Mouse (Mus musculus) midbrain, embryonic 16.5 days (tissue): ENCODE data around the gene Glra4. TPM values are rescaled to one million over a fixed set of nuclear protein-coding genes. Genes with fewer than 3 reads are reported as not detected.

ENCODE experiments used
- ATAC-seq: fragments of 200-750 bp; cut with Nextera tagmentation; 2 replicates; pipeline ENCODE4 v1.8.0; 2017; ENCODE audit warnings: moderate TSS enrichment
- H3K27ac ChIP-seq: fragments of 300-500 bp; sonication (generic); 2 replicates; pipeline ENCODE4 v1.5.1; 2014; ENCODE audit warnings: mild to moderate bottlenecking, low read length, mixed read lengths
- H3K27me3 ChIP-seq: fragments of 300-500 bp; sonication (generic); 2 replicates; pipeline ENCODE4 v1.6.1; 2014; ENCODE audit warnings: low read depth, low read length, mixed read lengths; ENCODE audit not compliant: control insufficient read depth, insufficient read depth
- H3K36me3 ChIP-seq: fragments of 300-500 bp; sonication (generic); 2 replicates; pipeline ENCODE4 v1.6.1; 2014; ENCODE audit warnings: mild to moderate bottlenecking, low read length, moderate library complexity, mixed read lengths; ENCODE audit not compliant: control insufficient read depth, insufficient read depth
- H3K4me1 ChIP-seq: fragments of 300-500 bp; sonication (generic); 2 replicates; pipeline ENCODE4 v1.6.1; 2014; ENCODE audit warnings: mild to moderate bottlenecking, low read length, mixed read lengths; ENCODE audit not compliant: control insufficient read depth, insufficient read depth
- H3K4me2 ChIP-seq: fragments of 300-500 bp; sonication (generic); 2 replicates; pipeline ENCODE4 v1.6.1; 2014; ENCODE audit warnings: mild to moderate bottlenecking, low read length, mixed read lengths
- H3K4me3 ChIP-seq: fragments of 300-500 bp; sonication (generic); 2 replicates; pipeline ENCODE4 v1.5.1; 2014; ENCODE audit warnings: low read depth, mild to moderate bottlenecking, low read length, moderate library complexity, mixed read lengths
- H3K9ac ChIP-seq: fragments of 300-500 bp; sonication (generic); 2 replicates; pipeline ENCODE4 v1.6.1; 2014; ENCODE audit warnings: low read depth, low read length, mixed read lengths
- H3K9me3 ChIP-seq: fragments of 300-500 bp; sonication (generic); replicated peaks from 2 replicates; pipeline ENCODE4 v1.6.1; 2014; ENCODE audit warnings: mild to moderate bottlenecking, low read length, mixed read lengths; ENCODE audit not compliant: control insufficient read depth, poor library complexity, severe bottlenecking
- WGBS: fragments of 180-500 bp; shearing (Covaris S2); extraction: QIAGEN DNeasy Blood & Tissue Kit; methylation state at CpG from one replicate; pipeline ENCODE4 v1.1.7; 2014; 5-methylcytosine and 5-hydroxymethylcytosine counted together
- polyA plus RNA-seq: library from polyadenylated mRNA; unstranded; fragments of >200 nt; fragmentation: Nextera tagmentation; extraction: Ambion mirVana; gene quantifications from 2 replicates; pipeline ENCODE4 v1.2.1, GENCODE M21; 2015

Glra4 gene
- not detected in 2 replicates for polyA plus RNA-seq

DNA sequence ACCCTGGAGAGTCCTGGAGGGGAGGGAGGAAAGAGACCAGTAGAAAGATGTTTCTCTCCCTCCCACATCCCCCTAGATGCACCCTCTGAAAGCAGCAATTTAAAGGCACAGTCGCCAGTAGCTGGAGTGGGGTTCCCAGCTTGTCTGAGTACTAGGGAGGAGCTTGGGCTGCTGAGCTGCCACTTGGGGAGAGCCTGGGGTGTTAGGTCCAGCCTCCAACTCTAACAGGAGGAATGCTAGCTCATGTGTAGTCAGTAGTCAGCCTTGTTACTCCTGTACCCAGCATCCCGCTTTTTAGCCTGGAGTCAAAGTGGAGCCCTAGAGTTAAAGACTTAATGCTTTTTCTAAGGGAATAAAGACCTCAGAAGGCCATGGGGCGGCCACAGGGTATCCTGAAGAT is at the start of gene Glra4:
Gene Glra4 (minus strand): TSS at position 101 of the 400 bp plus-strand sequence.
- Histone ChIP-seq H3K27me3 (no peaks in the 10 kb centered on the region; the same call in 1 of the 2 replicates), H3K4me2 (no peak within 1 kb of the TSS), H3K9me3 (no peaks in the 10 kb centered on the region), H3K9ac (no peak within 1 kb of the TSS), H3K27ac (no peak within 1 kb of the TSS), H3K36me3 (no peaks in the 10 kb centered on the region), H3K4me1 (no peaks in the 10 kb centered on the region), H3K4me3 (no peak within 1 kb of the TSS)
- WGBS = 71% methylated on average over 3 of the region's 3 CpGs
- no peak for ATAC-seq

DNA sequence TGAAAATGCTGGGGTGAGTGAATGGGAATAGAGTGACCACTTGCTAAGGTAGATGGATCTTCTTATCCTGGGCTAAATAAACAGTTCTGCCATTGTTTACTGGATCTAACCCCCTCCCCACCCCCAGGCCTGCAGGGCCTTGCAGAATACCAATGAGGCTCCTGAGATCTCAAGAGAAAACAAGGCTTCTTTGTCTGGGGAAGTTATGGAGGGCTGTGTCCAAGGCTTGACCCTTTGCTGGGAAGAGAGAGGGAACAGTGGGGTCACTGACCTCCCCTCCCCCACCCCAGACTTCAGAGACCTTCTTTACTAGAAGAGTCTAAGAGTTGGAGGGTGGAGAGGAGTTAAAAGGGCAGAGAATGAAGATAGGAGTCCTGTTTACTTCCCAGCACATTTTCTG is 48.7 kb upstream of the Glra4 start:
- H3K9me3 ChIP-seq = no peaks in the 10 kb centered on the region
- no peak overlapping the region for H3K4me3 ChIP-seq

DNA sequence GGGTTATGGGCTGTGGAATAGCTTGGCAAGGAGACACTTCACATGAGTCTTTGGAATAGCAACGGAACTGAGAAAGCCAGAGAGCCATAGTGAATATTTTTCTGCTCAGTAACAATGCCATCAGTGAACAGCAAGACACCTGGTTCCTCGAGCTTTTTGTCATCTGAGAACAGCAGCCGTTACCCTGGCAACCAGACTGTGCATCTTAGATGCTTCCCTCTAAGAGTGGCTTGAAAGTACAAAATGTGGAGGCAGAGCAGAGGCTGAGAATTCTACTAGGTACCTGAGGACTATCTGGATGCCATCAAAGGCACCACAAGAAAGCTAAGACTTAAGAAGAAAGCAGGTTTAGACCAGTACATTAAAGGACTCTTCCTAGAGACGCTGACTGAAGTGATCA is 45.1 kb upstream of the Glra4 start:
- Histone ChIP-seq H3K27ac (peak overlapping the region; percentile 54), H3K4me1 (no peaks in the 10 kb centered on the region), H3K27me3 (no peaks in the 10 kb centered on the region), H3K36me3 (no peaks in the 10 kb centered on the region), H3K9me3 (no peaks in the 10 kb centered on the region), H3K4me2 (no peak overlapping the region), H3K9ac (no peak overlapping the region), H3K4me3 (no peak overlapping the region)
- 38% methylated on average over 4 of the region's 4 CpGs for WGBS
- ATAC-seq = peak; percentile 86

More for the DNA sequence above, 48.7 kb upstream of the Glra4 start:
- no peak for ATAC-seq
- Histone ChIP-seq H3K36me3 (no peaks in the 10 kb centered on the region), H3K9ac (no peak overlapping the region), H3K27ac (no peak overlapping the region), H3K27me3 (no peaks in the 10 kb centered on the region), H3K4me2 (no peak overlapping the region), H3K4me1 (no peaks in the 10 kb centered on the region)

DNA sequence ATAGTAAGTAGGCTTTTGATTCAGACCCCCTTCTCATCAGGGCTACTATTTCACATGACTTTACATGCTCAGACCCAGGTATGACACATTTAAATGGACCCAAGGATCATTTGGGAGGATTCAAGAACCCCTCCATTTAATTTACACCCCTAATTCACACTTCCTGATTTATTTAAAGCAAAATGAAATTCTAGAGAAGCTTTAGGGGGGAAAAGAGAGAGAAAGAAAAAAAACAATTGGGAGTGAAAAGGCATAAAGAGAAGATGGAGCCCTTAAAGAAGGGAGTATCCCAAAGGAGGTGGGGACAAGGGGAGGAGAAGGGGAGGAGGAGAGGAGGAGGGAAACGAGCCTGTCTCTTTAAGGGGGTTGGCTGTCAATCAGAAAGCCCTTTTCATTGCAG is 42.4 kb upstream of the Glra4 start, which contains the start of gene Plp1:
Gene Plp1 (plus strand): TSS at position 301 of the 400 bp plus-strand sequence.
- Histone ChIP-seq H3K9ac (no peak within 1 kb of the TSS), H3K4me3 (no peak within 1 kb of the TSS), H3K4me2 (no peak within 1 kb of the TSS), H3K27me3 (no peaks in the 10 kb centered on the region), H3K9me3 (no peaks in the 10 kb centered on the region), H3K4me1 (no peaks in the 10 kb centered on the region), H3K36me3 (no peaks in the 10 kb centered on the region), H3K27ac (no peak within 1 kb of the TSS)
- 33% methylated on average over 1 of the region's 1 CpGs for WGBS
- ATAC-seq = no peak

DNA sequence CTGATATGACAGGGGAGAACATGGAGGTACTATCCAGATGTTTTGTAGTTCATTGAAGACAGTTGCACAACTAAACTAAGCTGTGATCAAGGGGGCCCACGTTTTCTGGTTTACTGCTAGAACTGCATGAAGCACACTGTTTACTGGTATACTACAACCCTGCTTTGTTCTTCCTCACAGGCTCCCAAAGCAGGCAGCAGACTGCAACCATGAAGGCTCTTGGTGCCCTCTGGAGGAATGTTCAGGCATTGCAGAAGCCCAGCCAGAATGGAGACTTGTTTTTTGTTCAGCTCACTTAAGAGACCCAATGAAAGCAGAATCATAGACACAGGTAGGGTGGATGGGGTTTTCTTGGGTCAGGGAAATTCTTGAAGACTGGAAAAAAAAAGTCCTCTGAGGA is 40.3 kb upstream of the Glra4 start:
- Histone ChIP-seq H3K9me3 (no peaks in the 10 kb centered on the region), H3K4me2 (no peak overlapping the region), H3K4me1 (no peaks in the 10 kb centered on the region), H3K36me3 (no peaks in the 10 kb centered on the region), H3K9ac (no peak overlapping the region), H3K27me3 (no peaks in the 10 kb centered on the region), H3K27ac (no peak overlapping the region), H3K4me3 (no peak overlapping the region)
- ATAC-seq = peak; percentile 88
- WGBS = 26% methylated on average over 1 of the region's 1 CpGs

DNA sequence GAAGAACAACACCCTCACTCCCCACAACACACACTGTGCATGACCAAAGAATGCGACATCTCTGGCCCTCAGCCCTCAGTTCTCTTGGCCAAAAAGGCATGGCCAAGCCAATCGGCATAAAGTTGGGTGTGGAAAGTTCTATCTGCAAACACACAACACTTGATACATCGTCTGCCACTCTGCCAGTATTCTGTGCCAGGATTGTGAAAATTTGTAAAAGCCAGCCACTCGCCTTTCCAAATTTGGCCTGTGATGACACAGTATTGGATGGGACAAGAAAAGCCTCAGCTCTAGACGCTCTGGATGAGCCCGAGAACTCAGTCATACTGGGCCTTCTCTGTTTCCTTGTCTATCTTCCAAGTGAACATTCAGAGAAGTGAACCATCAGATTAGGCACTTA is 39.8 kb upstream of the Glra4 start:
- H3K9me3 ChIP-seq = no peaks in the 10 kb centered on the region
- H3K4me1 ChIP-seq = no peaks in the 10 kb centered on the region
- no peak overlapping the region for H3K9ac ChIP-seq
- no peak overlapping the region for H3K4me2 ChIP-seq
- no peaks in the 10 kb centered on the region for H3K36me3 ChIP-seq
- H3K27me3 ChIP-seq = no peaks in the 10 kb centered on the region
- H3K27ac ChIP-seq = no peak overlapping the region
- no peak overlapping the region for H3K4me3 ChIP-seq
- 86% methylated on average over 6 of the region's 6 CpGs for WGBS
- no peak for ATAC-seq

DNA sequence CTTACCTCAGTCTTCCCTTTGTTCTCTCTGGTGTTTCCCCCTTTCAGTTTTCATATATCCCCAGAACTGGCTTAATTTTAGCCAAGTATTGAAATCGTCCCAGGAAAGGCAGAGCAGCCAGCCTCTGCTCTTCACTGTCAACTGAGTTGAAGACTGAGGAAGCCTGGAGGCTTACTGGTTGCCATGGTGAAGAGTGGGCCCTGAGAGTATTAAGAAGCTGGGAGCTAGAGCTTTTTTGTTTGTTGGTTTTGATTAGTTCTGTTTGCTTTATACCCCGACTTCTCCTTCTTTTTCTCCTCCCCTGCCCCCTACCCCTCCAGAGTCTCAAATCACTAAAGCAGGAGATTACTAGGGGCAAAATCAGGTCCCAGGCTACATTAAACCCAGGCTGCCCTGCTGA is 17.3 kb upstream of the Glra4 start:
- 0 out of 2 replicates have a peak, but pooled peaks cover 3% of the 10 kb centered on the region for H3K36me3 ChIP-seq
- H3K4me3 ChIP-seq = no peak overlapping the region
- no peaks in the 10 kb centered on the region for H3K9me3 ChIP-seq
- H3K4me2 ChIP-seq = no peak overlapping the region
- H3K4me1 ChIP-seq = peaks cover 3% of the 10 kb centered on the region; the same call in 1 of the 2 replicates
- ATAC-seq = peak; percentile 56
- no peak overlapping the region for H3K27ac ChIP-seq
- no peak overlapping the region for H3K9ac ChIP-seq
- H3K27me3 ChIP-seq = no peaks in the 10 kb centered on the region
- WGBS = 2% methylated on average over 2 of the region's 2 CpGs

DNA sequence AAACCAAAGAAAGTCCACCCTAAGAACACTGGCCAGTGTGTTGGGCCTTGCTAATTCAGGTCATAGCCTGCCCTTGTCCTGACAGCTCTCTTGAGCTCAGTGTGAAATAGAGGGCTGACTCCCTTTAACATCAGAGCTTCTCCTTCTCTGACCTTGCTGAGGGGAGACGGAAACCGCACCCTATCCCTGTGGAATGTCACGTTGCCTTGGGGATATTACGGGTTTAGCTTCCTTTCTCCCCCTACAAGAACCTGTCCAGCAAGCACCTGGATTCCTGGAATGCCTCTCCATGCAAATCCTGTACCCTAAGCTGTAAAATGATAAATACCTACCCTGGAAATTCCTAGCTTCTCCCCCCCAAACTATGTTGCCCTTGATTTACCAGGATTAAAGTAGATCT is 9.5 kb upstream of the Glra4 start:
- Histone ChIP-seq H3K4me2 (no peak overlapping the region), H3K4me3 (no peak overlapping the region), H3K27me3 (no peaks in the 10 kb centered on the region), H3K36me3 (peaks cover under 1% of the 10 kb centered on the region; the same call in 1 of the 2 replicates), H3K27ac (no peak overlapping the region), H3K9ac (no peak overlapping the region), H3K4me1 (no peaks in the 10 kb centered on the region), H3K9me3 (no peaks in the 10 kb centered on the region)
- no peak for ATAC-seq
- 98% methylated on average over 4 of the region's 4 CpGs for WGBS

DNA sequence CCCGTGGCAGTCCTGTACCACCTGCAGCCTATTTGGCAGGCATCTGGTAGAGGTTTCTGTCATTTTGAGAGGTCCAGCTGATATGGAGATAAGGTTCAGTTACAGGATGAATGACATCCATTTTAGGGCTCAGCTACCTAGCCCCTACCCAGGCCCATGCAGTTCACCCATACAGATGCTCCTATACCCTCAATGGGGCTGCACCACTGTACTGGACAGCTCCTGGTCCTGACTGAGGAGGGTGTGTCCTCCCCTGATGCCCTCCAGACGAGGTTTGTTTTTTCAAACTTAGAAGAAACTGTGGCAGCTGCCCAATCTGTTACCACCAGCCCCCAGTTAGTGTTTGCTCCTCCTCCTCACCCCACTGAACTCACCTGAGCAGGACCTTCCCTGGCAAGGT is 679 bp downstream of the Glra4 start:
- no peaks in the 10 kb centered on the region for H3K36me3 ChIP-seq

More for the DNA sequence above, 679 bp downstream of the Glra4 start:
- Histone ChIP-seq H3K4me3 (no peak overlapping the region), H3K27ac (no peak overlapping the region), H3K4me1 (no peaks in the 10 kb centered on the region), H3K27me3 (no peaks in the 10 kb centered on the region; the same call in 1 of the 2 replicates), H3K9me3 (no peaks in the 10 kb centered on the region), H3K4me2 (no peak overlapping the region), H3K9ac (no peak overlapping the region)
- 54% methylated on average over 2 of the region's 2 CpGs for WGBS
- no peak for ATAC-seq
